Mouse (Mus musculus): ENCODE results near the gene Mgat2. TPM values are rescaled to one million over a fixed set of nuclear protein-coding genes. Genes with fewer than 3 reads are reported as not detected.
"Not testable (repeated sequence)": the region's sequence is repeated elsewhere in the genome, so short reads cannot be mapped to it uniquely, and the experiment has no call there.

Mgat2 gene
- total and polyA plus RNA-seq, 3 experiments = 6.5 to 19.2 (median 18.9) TPM

GRCm38 (mm10) chr12:69150049-69150448 is 33.9 kb upstream of the Mgat2 start:
- DNase-seq = no peak
- TF ChIP-seq CTCF (IDR thresholded peaks at IDR 0.05) (no peak), POLR2A (IDR thresholded peaks at IDR 0.05; ENCODE audit: insufficient read depth, low read depth, low read length) (no peak), EP300 (IDR thresholded peaks at IDR 0.05; ENCODE audit: insufficient read depth, low read depth, low read length) (no peak)
- Histone ChIP-seq H3K27me3 (ENCODE audit: control insufficient read depth, insufficient read depth, low read length) (no peaks in the 10 kb centered on the region), H3K27ac (no peak overlapping the region), H3K79me2 (replicated peaks; ENCODE audit: control insufficient read depth, insufficient read depth, low read length) (no peaks in the 10 kb centered on the region), H3K4me1 (ENCODE audit: control insufficient read depth, insufficient read depth, low read length) (no peaks in the 10 kb centered on the region), H3K4me3 (no peak overlapping the region), H3K36me3 (ENCODE audit: control insufficient read depth, insufficient read depth, low read length) (no peaks in the 10 kb centered on the region), H3K9ac (ENCODE audit: low read depth, low read length) (no peak overlapping the region)
- 82% methylated on average over 13 of the region's 13 CpGs for WGBS
- intact Hi-C loops (cut with DNase I) = no loop called here

GRCm38 (mm10) chr12:69155923-69156322 is 28.0 kb upstream of the Mgat2 start:
- Histone ChIP-seq H3K4me1 (ENCODE audit: control insufficient read depth, insufficient read depth, low read length) (peaks cover 3% of the 10 kb centered on the region; the same call in 1 of the 2 replicates), H3K79me2 (replicated peaks; ENCODE audit: control insufficient read depth, insufficient read depth, low read length) (no peaks in the 10 kb centered on the region)

GRCm38 (mm10) chr12:69156436-69156835 is 27.5 kb upstream of the Mgat2 start:
- Histone ChIP-seq H3K4me1 (ENCODE audit: control insufficient read depth, insufficient read depth, low read length) (peaks cover 3% of the 10 kb centered on the region; the same call in 1 of the 2 replicates), H3K27ac (no peak overlapping the region), H3K79me2 (replicated peaks; ENCODE audit: control insufficient read depth, insufficient read depth, low read length) (no peaks in the 10 kb centered on the region), H3K27me3 (ENCODE audit: control insufficient read depth, insufficient read depth, low read length) (no peaks in the 10 kb centered on the region), H3K9ac (ENCODE audit: low read depth, low read length) (no peak overlapping the region), H3K36me3 (ENCODE audit: control insufficient read depth, insufficient read depth, low read length) (peaks cover 16% of the 10 kb centered on the region), H3K4me3 (no peak overlapping the region)
- 85% methylated on average over 4 of the region's 4 CpGs for WGBS
- intact Hi-C loops (cut with DNase I) = no loop called here
- DNase-seq = no peak
- TF ChIP-seq CTCF (IDR thresholded peaks at IDR 0.05) (no peak), EP300 (IDR thresholded peaks at IDR 0.05; ENCODE audit: insufficient read depth, low read depth, low read length) (no peak), POLR2A (IDR thresholded peaks at IDR 0.05; ENCODE audit: insufficient read depth, low read depth, low read length) (no peak)

More at GRCm38 (mm10) chr12:69155923-69156322, 28.0 kb upstream of the Mgat2 start:
- DNase-seq = no peak
- no peak overlapping the region for H3K27ac ChIP-seq
- no peak overlapping the region for H3K4me3 ChIP-seq
- H3K9ac ChIP-seq (ENCODE audit: low read depth, low read length) = no peak overlapping the region
- no peaks in the 10 kb centered on the region for H3K27me3 ChIP-seq (ENCODE audit: control insufficient read depth, insufficient read depth, low read length)
- whole genome bisulfite sequencing = 77% methylated on average over 2 of the region's 2 CpGs
- peaks cover 16% of the 10 kb centered on the region for H3K36me3 ChIP-seq (ENCODE audit: control insufficient read depth, insufficient read depth, low read length)
- TF ChIP-seq POLR2A (IDR thresholded peaks at IDR 0.05; ENCODE audit: insufficient read depth, low read depth, low read length) (no peak), CTCF (IDR thresholded peaks at IDR 0.05) (no peak), EP300 (IDR thresholded peaks at IDR 0.05; ENCODE audit: insufficient read depth, low read depth, low read length) (no peak)
- intact Hi-C loops (cut with DNase I) = no loop called here

GRCm38 (mm10) chr12:69157107-69157506 is 26.9 kb upstream of the Mgat2 start:
- H3K79me2 ChIP-seq (replicated peaks; ENCODE audit: control insufficient read depth, insufficient read depth, low read length) = no peaks in the 10 kb centered on the region
- H3K27me3 ChIP-seq (ENCODE audit: control insufficient read depth, insufficient read depth, low read length) = no peaks in the 10 kb centered on the region
- no peak overlapping the region for H3K9ac ChIP-seq (ENCODE audit: low read depth, low read length)
- H3K36me3 ChIP-seq (ENCODE audit: control insufficient read depth, insufficient read depth, low read length) = peaks cover 16% of the 10 kb centered on the region
- no peak overlapping the region for H3K4me3 ChIP-seq
- 96% methylated on average over 2 of the region's 2 CpGs for WGBS
- no peak for DNase-seq
- TF ChIP-seq CTCF (IDR thresholded peaks at IDR 0.05) (no peak), POLR2A (IDR thresholded peaks at IDR 0.05; ENCODE audit: insufficient read depth, low read depth, low read length) (0 out of 2 replicates have a peak, but pooled peaks have one; percentile 26), EP300 (IDR thresholded peaks at IDR 0.05; ENCODE audit: insufficient read depth, low read depth, low read length) (no peak)
- intact Hi-C loops (cut with DNase I) = no loop called here
- H3K4me1 ChIP-seq (ENCODE audit: control insufficient read depth, insufficient read depth, low read length) = peaks cover 3% of the 10 kb centered on the region; the same call in 1 of the 2 replicates
- H3K27ac ChIP-seq = no peak overlapping the region

- intact Hi-C loops (cut with DNase I) = loop anchor here (2.0 kb wide), 1 partner anchor 26 kb away; the partner anchor contains the start of genes Mgat2 and Rpl36al
- H3K4me3 ChIP-seq = peak overlapping the region; percentile 79
- under 1% methylated on average over 19 of the region's 19 CpGs for WGBS
- H3K27ac ChIP-seq = peak overlapping the region; percentile 96
- peaks cover 16% of the 10 kb centered on the region for H3K36me3 ChIP-seq (ENCODE audit: control insufficient read depth, insufficient read depth, low read length)
- H3K27me3 ChIP-seq (ENCODE audit: control insufficient read depth, insufficient read depth, low read length) = no peaks in the 10 kb centered on the region
- no peak for TF ChIP-seq CTCF (IDR thresholded peaks at IDR 0.05)
- TF ChIP-seq POLR2A (IDR thresholded peaks at IDR 0.05; ENCODE audit: insufficient read depth, low read depth, low read length) = no peak
- no peak for TF ChIP-seq EP300 (IDR thresholded peaks at IDR 0.05; ENCODE audit: insufficient read depth, low read depth, low read length)
- H3K4me1 ChIP-seq (ENCODE audit: control insufficient read depth, insufficient read depth, low read length) = peaks cover 3% of the 10 kb centered on the region; the same call in 1 of the 2 replicates
- no peaks in the 10 kb centered on the region for H3K79me2 ChIP-seq (replicated peaks; ENCODE audit: control insufficient read depth, insufficient read depth, low read length)
- no peak for DNase-seq
- peak overlapping the region; percentile 73 for H3K9ac ChIP-seq (ENCODE audit: low read depth, low read length)
Measured at GRCm38 (mm10) chr12:69158366-69158764, 25.6 kb upstream of the Mgat2 start.

GRCm38 (mm10) chr12:69158765-69159577 is 25.0 kb upstream of the Mgat2 start, which contains the start of gene Rps29:
Gene Rps29, minus strand, starts transcription at chr12:69159186.
- intact Hi-C loops (cut with DNase I) = loop anchor here (2.0 kb wide), 1 partner anchor 26 kb away; the partner anchor contains the start of genes Mgat2 and Rpl36al
- TF ChIP-seq EP300 (IDR thresholded peaks at IDR 0.05; ENCODE audit: insufficient read depth, low read depth, low read length) (0 out of 2 replicates have a peak, but pooled peaks have one; percentile 2), POLR2A (IDR thresholded peaks at IDR 0.05; ENCODE audit: insufficient read depth, low read depth, low read length) (peak; percentile 96)
- peak within 1 kb of the TSS; percentile 79 for H3K4me3 ChIP-seq

More at GRCm38 (mm10) chr12:69158765-69159577, 25.0 kb upstream of the Mgat2 start, which contains the start of gene Rps29:
- not testable (repeated sequence) for H3K79me2 ChIP-seq (replicated peaks; ENCODE audit: control insufficient read depth, insufficient read depth, low read length); H3K27me3 ChIP-seq (ENCODE audit: control insufficient read depth, insufficient read depth, low read length); H3K4me1 ChIP-seq (ENCODE audit: control insufficient read depth, insufficient read depth, low read length)
- peak; percentile 97 to 99 for DNase-seq
- WGBS = under 1% methylated on average over 57 of the region's 68 CpGs
- Histone ChIP-seq H3K9ac (ENCODE audit: low read depth, low read length) (peak within 1 kb of the TSS; percentile 73), H3K27ac (peak within 1 kb of the TSS; percentile 96), H3K36me3 (ENCODE audit: control insufficient read depth, insufficient read depth, low read length) (peaks cover 16% of the 10 kb centered on the region)
